Mouse (Mus musculus) erythroblast, embryonic 14.5 days (primary cell): ENCODE results near the gene Mapk1.

Source experiments
- GATA1 ChIP-seq: IDR thresholded peaks from 2 replicates; pipeline ENCODE4 v1.6.1; 2012; ENCODE audit warnings: low read length, inconsistent platforms, mixed read lengths
- TAL1 ChIP-seq: IDR thresholded peaks from 3 replicates; pipeline ENCODE4 v1.6.1; 2012; ENCODE audit warnings: low read length, inconsistent platforms, mixed read lengths

DNA sequence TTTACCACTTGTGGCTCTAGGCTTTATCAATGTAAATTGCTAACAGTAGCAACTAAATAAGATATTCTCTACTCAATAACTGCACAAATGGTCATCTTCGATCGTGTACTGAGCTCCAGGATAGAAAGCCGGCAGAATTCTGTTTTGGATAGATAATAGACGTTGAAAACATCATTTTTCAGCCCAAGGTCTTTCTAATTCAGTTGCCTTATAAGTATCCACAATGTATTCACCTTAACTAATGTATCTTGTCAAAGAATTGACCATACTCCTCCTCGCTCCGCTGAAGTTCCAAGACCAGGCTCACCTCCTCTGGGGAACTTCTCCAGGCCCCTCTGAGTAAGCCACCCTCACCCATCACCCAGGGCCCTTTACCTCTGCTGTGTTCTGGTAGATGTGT lies 87.5 kb downstream of the Mapk1 start:
- TF ChIP-seq GATA1 (no peak), TAL1 (no peak)
